Mouse (Mus musculus) gastrocnemius, postnatal 10 days (tissue): ENCODE data around the gene Top2a. TPM values are rescaled to one million over a fixed set of nuclear protein-coding genes. Genes with fewer than 3 reads are reported as not detected.

Experiments
- DNase-seq: peaks from one replicate; pipeline ENCODE4 v3.0.0; 2021; ENCODE audit warnings: mixed read lengths
- long read RNA-seq, 2 experiments: library from polyadenylated mRNA; stranded (forward); transcript quantifications; one replicate each; pipeline ENCODE4 v2.0.0; 2021
- total RNA-seq, 2 experiments: library from RNA; stranded (reverse); gene quantifications; 2 replicates each; pipeline ENCODE4 v1.2.3; 2021

Gene Top2a
- 10 to 100 TPM; 33.9 to 43.9 TPM for total RNA-seq
- long read RNA-seq, experiment 1, full-length matches to known transcripts = 7 of 24 reads
- long read RNA-seq, experiment 1, partial matches to known transcripts = 7 of 24 reads
- long read RNA-seq, experiment 1, other reads (novel, unspliced or antisense) = 10 of 24 reads
- long read RNA-seq, experiment 2, full-length matches to known transcripts = 5 of 17 reads
- long read RNA-seq, experiment 2, partial matches to known transcripts = 4 of 17 reads
- long read RNA-seq, experiment 2, other reads (novel, unspliced or antisense) = 8 of 17 reads

GRCm38 (mm10) chr11:99023500-99024467, at the start of gene Top2a:
TSS of gene Top2a (minus strand) at chr11:99024189.
- DNase-seq = peak; percentile 70

GRCm38 (mm10) chr11:99073781-99074180, 49.8 kb upstream of the Top2a start:
- DNase-seq = no peak

- no peak for DNase-seq
Measured at GRCm38 (mm10) chr11:99071866-99072265, 47.9 kb upstream of the Top2a start.

- no peak for DNase-seq
Measured at GRCm38 (mm10) chr11:99068455-99068854, 44.5 kb upstream of the Top2a start.

- no peak for DNase-seq
Measured at GRCm38 (mm10) chr11:99067591-99067990, 43.6 kb upstream of the Top2a start.

- DNase-seq = peak; percentile 78
Measured at GRCm38 (mm10) chr11:99065979-99066378, 42.0 kb upstream of the Top2a start.

- no peak for DNase-seq
Measured at GRCm38 (mm10) chr11:99065353-99065752, 41.4 kb upstream of the Top2a start.

- no peak for DNase-seq
Measured at GRCm38 (mm10) chr11:99063406-99064131, 39.6 kb upstream of the Top2a start.

- no peak for DNase-seq
Measured at GRCm38 (mm10) chr11:99062661-99063060, 38.7 kb upstream of the Top2a start.

- DNase-seq = peak; percentile 62
Measured at GRCm38 (mm10) chr11:99060435-99060834, 36.4 kb upstream of the Top2a start.

GRCm38 (mm10) chr11:99055571-99056452, 31.8 kb upstream of the Top2a start:
- DNase-seq = peak; percentile 53

GRCm38 (mm10) chr11:99055143-99055542, 31.2 kb upstream of the Top2a start:
- DNase-seq = peak; percentile 61

- no peak for DNase-seq
Measured at GRCm38 (mm10) chr11:99047643-99048042, 23.7 kb upstream of the Top2a start.

GRCm38 (mm10) chr11:99047120-99047519, 23.1 kb upstream of the Top2a start:
- peak; percentile 78 for DNase-seq

GRCm38 (mm10) chr11:99045159-99045889, 21.3 kb upstream of the Top2a start:
- DNase-seq = no peak

GRCm38 (mm10) chr11:99044306-99044705, 20.3 kb upstream of the Top2a start:
- no peak for DNase-seq

GRCm38 (mm10) chr11:99043632-99044031, 19.6 kb upstream of the Top2a start:
- no peak for DNase-seq

GRCm38 (mm10) chr11:99042834-99043431, 18.9 kb upstream of the Top2a start:
- DNase-seq = no peak

- DNase-seq = no peak
Measured at GRCm38 (mm10) chr11:99041841-99042780, 18.1 kb upstream of the Top2a start.
